Mouse (Mus musculus) right cerebral cortex, postnatal 10 days (tissue): Measurements from ENCODE around the gene Lce6a.

Experiments used
- DNase-seq, 2 experiments: peaks; one replicate each; pipeline ENCODE4 v3.0.0; 2021; ENCODE audit warnings: low spot score in 2 of 2

Gene Lce6a

GRCm38 (mm10) chr3:92621560-92621959 is at the start of gene Lce6a:
TSS of gene Lce6a (minus strand) at chr3:92621660.
- no peak for DNase-seq

- DNase-seq, result no peak
These were observed 48.8 kb upstream of the Lce6a start, which contains the start of gene Lce1a2 for GRCm38 (mm10) chr3:92670215-92670614. TSS of gene Lce1a2 (minus strand) at chr3:92670315.

GRCm38 (mm10) chr3:92656826-92657225 is 35.4 kb upstream of the Lce6a start, which contains the start of gene Lce1b:
TSS of gene Lce1b (minus strand) at chr3:92656926.
- no peak for DNase-seq

GRCm38 (mm10) chr3:92648207-92648606 is 26.7 kb upstream of the Lce6a start, which contains the start of gene Lce1a1:
TSS of gene Lce1a1 (minus strand) at chr3:92648307.
- no peak for DNase-seq

GRCm38 (mm10) chr3:92639854-92640253 is 18.4 kb upstream of the Lce6a start:
- no peak for DNase-seq

GRCm38 (mm10) chr3:92638653-92638991 is 17.2 kb upstream of the Lce6a start:
- DNase-seq, result no peak

GRCm38 (mm10) chr3:92637745-92638652 is 16.5 kb upstream of the Lce6a start:
- no peak for DNase-seq

- no peak for DNase-seq
These were observed 11.7 kb downstream of the Lce6a start for GRCm38 (mm10) chr3:92609804-92610203.

- no peak for DNase-seq
These were observed 14.1 kb downstream of the Lce6a start, which contains the start of gene 2210017I01Rik for GRCm38 (mm10) chr3:92607392-92607791. TSS of gene 2210017I01Rik (minus strand) at chr3:92607492.

GRCm38 (mm10) chr3:92602169-92602568 is 19.3 kb downstream of the Lce6a start:
- no peak for DNase-seq

GRCm38 (mm10) chr3:92600456-92600855 is 21.0 kb downstream of the Lce6a start:
- DNase-seq, result no peak

GRCm38 (mm10) chr3:92599973-92600372 is 21.5 kb downstream of the Lce6a start:
- no peak for DNase-seq

GRCm38 (mm10) chr3:92598429-92598828 is 23.0 kb downstream of the Lce6a start:
- no peak for DNase-seq

GRCm38 (mm10) chr3:92588858-92589257 is 32.6 kb downstream of the Lce6a start, which contains the start of gene Smcp:
TSS of gene Smcp (minus strand) at chr3:92588997.
- no peak for DNase-seq

- DNase-seq, result no peak
These were observed 34.3 kb downstream of the Lce6a start for GRCm38 (mm10) chr3:92587190-92587589.

- DNase-seq, result no peak
These were observed 36.4 kb downstream of the Lce6a start for GRCm38 (mm10) chr3:92585055-92585454.

- DNase-seq, result no peak
These were observed 38.2 kb downstream of the Lce6a start for GRCm38 (mm10) chr3:92583164-92583826.

- no peak for DNase-seq
These were observed 42.0 kb downstream of the Lce6a start for GRCm38 (mm10) chr3:92579508-92579907.

GRCm38 (mm10) chr3:92578652-92579413 is 42.6 kb downstream of the Lce6a start:
- DNase-seq, result no peak

GRCm38 (mm10) chr3:92573449-92574041 is 47.9 kb downstream of the Lce6a start, which contains the start of gene Ivl:
TSS of gene Ivl (minus strand) at chr3:92573735.
- no peak for DNase-seq

GRCm38 (mm10) chr3:92572514-92573155 is 48.8 kb downstream of the Lce6a start:
- DNase-seq, result no peak
